Mouse (Mus musculus) urinary bladder, postnatal 25 days (tissue): ENCODE data around the gene 2810408A11Rik.

ENCODE experiments used
- DNase-seq: peaks from one replicate; pipeline ENCODE4 v3.0.0; 2022; ENCODE audit warnings: low spot score

2810408A11Rik gene

DNA sequence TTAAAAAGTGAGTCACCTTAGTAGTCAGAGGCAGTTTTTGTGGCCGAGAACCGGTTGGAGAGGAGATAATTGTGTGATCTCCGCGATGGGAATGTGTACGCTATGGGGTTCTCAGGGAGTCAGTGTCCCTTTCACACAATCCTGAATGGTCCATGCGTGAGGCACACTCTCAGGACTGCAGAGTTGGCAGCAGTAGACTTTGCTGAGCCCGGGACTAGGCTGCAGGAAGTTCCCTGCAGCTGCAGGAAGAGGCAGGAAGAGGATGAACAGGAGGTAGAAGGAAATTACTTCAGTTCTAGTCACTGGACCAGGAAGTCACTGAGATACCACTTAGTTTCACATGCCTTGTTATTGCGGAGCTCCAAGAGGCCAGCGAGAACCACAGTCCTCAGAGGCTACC is 51.7 kb downstream of the 2810408A11Rik start:
- no peak for DNase-seq

DNA sequence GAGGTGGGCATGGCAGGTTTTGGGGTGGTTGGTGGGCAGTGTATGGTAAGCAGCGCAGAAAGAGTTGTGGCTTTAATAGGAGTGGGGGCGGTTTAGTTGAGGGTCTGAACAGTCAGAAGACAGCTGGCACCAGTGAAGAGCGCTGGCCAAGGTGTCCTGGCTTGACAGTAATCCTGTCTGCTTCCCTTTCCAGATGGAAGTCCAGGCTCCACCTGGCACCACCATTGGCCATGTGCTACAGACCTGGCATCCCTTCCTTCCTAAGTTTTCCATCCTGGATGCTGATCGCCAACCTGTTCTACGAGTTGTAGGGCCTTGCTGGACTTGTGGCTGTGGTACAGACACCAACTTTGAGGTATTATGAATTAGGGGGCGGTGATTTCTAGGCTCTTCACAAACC is 52.8 kb downstream of the 2810408A11Rik start:
- no peak for DNase-seq
